ENCODE assay signal across 17 mouse cellular contexts in the genomic region with DNA sequence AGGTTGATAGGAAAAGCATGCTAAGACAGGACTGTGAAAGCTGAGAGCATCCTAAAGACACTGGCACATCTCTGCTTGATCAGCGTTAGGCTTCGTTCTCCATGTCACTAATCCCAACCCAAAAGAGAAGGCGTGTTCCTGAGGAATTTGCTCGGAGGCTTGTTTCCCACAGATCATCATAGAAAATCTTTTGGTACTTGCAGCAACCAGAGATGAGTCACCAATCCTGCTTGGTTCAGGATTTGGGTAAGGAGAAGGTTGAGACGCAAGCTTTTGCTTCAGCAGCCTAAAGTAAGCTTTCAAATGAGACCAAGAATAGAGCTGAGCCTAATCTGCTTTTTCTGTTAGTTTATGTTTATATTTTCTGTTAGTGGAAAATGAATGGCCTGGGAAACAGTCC.
"Had no signal": no experiment of that assay in that cellular context is flagged by ENCODE, and none has a peak within 500 bp of the region (broad histone marks: within the 10 kb centered on the region; RNA-seq: fewer than 3 reads in every experiment).

No protein-coding gene starts in this region.

- H3K27me3 ChIP-seq: midbrain, embryonic 12.5 days; neural tube, embryonic 13.5 days; neural tube, embryonic 15.5 days had no signal

- H3K36me3 ChIP-seq: midbrain, embryonic 10.5 days; midbrain, embryonic 12.5 days; neural tube, embryonic 13.5 days; neural tube, embryonic 15.5 days had no signal

- H3K4me2 ChIP-seq: lung, embryonic 14.5 days; midbrain, embryonic 12.5 days; neural tube, embryonic 13.5 days had no signal

- H3K9ac ChIP-seq: lung, embryonic 14.5 days; midbrain, embryonic 12.5 days; neural tube, embryonic 13.5 days; neural tube, embryonic 15.5 days had no signal

- DNase-seq: lung, adult 18-20 months; lung, postnatal 14 days; lung, postnatal 36 days; retina, postnatal 1 day; right cerebral cortex, adult 18-20 months; right cerebral cortex, postnatal 25 days; spleen, adult 18-20 months; thymus, adult 18-20 months; thymus, postnatal 14 days; thymus, postnatal 36 days had no signal

- H3K4me3 ChIP-seq: midbrain, embryonic 10.5 days; midbrain, embryonic 12.5 days; myocyte; neural tube, embryonic 13.5 days; neural tube, embryonic 15.5 days had no signal

- ATAC-seq: lung, postnatal 0 days had no signal

- H3K27ac ChIP-seq: midbrain, embryonic 10.5 days; midbrain, embryonic 12.5 days; neural tube, embryonic 13.5 days; neural tube, embryonic 15.5 days had no signal

- H3K4me1 ChIP-seq: midbrain, embryonic 10.5 days; midbrain, embryonic 12.5 days; neural tube, embryonic 13.5 days had no signal

- H3K9me3 ChIP-seq: midbrain, embryonic 10.5 days; midbrain, embryonic 12.5 days; neural tube, embryonic 13.5 days; neural tube, embryonic 15.5 days had no signal
